Mouse (Mus musculus) intestine, postnatal 0 days (tissue): ENCODE measurements at regions not wholly inside any gene's neighbourhood (a gene's known extent, or its start where the extent isn't known, plus 50 kb on each side); places are given as distances from the start of the nearest gene placed in this dataset.

ENCODE experiments used
- ATAC-seq: fragments of 200-750 bp; cut with Nextera tagmentation; 2 replicates; pipeline ENCODE4 v1.8.0; 2017; ENCODE audit warnings: mild to moderate bottlenecking, moderate TSS enrichment, moderate library complexity
- H3K27ac ChIP-seq: fragments of 300-500 bp; sonication (generic); 2 replicates; pipeline ENCODE4 v1.5.1; 2014; ENCODE audit warnings: mild to moderate bottlenecking, low read depth, low read length, moderate library complexity
- H3K27me3 ChIP-seq: fragments of 300-500 bp; sonication (generic); replicated peaks from 2 replicates; pipeline ENCODE4 v1.6.1; 2014; ENCODE audit warnings: low read length, mixed read lengths; ENCODE audit not compliant: control insufficient read depth, insufficient read depth
- H3K36me3 ChIP-seq: fragments of 300-500 bp; sonication (generic); 2 replicates; pipeline ENCODE4 v1.6.1; 2014; ENCODE audit warnings: mild to moderate bottlenecking, moderate library complexity; ENCODE audit not compliant: control insufficient read depth, insufficient read depth
- H3K4me1 ChIP-seq: fragments of 300-500 bp; sonication (generic); replicated peaks from 2 replicates; pipeline ENCODE4 v1.6.1; 2014; ENCODE audit warnings: antibody characterized with exemption, low read length, mixed read lengths; ENCODE audit not compliant: control insufficient read depth, insufficient read depth
- H3K4me2 ChIP-seq: fragments of 300-500 bp; sonication (generic); replicated peaks from 2 replicates; pipeline ENCODE4 v1.6.1; 2014; ENCODE audit warnings: low read depth, mild to moderate bottlenecking, moderate library complexity
- H3K4me3 ChIP-seq: fragments of 300-500 bp; sonication (generic); 2 replicates; pipeline ENCODE4 v1.5.1; 2014; ENCODE audit warnings: low read depth, low read length
- H3K9ac ChIP-seq: fragments of 300-500 bp; sonication (generic); 2 replicates; pipeline ENCODE4 v1.6.1; 2014; ENCODE audit warnings: mild to moderate bottlenecking, low read depth, low read length
- H3K9me3 ChIP-seq: fragments of 300-500 bp; sonication (generic); 2 replicates; pipeline ENCODE4 v1.6.1; 2016; ENCODE audit warnings: mixed run types; ENCODE audit not compliant: control insufficient read depth
- CTCF ChIP-seq: sonication (generic); IDR thresholded peaks from 2 replicates; pipeline ENCODE4 v1.5.1; 2016; ENCODE audit warnings: low read depth, mild to moderate bottlenecking, control low read depth, antibody characterized with exemption, moderate library complexity
- WGBS: fragments of 180-500 bp; shearing (Covaris S2); extraction: QIAGEN DNeasy Blood & Tissue Kit; methylation state at CpG from one replicate; pipeline ENCODE4 v1.1.7; 2014; 5-methylcytosine and 5-hydroxymethylcytosine counted together

- WGBS, result 71% methylated on average over 1 of the region's 1 CpGs
These were observed 368.2 kb upstream of the Gli3 start for GRCm38 (mm10) chr13:15094836-15095235.

DNA sequence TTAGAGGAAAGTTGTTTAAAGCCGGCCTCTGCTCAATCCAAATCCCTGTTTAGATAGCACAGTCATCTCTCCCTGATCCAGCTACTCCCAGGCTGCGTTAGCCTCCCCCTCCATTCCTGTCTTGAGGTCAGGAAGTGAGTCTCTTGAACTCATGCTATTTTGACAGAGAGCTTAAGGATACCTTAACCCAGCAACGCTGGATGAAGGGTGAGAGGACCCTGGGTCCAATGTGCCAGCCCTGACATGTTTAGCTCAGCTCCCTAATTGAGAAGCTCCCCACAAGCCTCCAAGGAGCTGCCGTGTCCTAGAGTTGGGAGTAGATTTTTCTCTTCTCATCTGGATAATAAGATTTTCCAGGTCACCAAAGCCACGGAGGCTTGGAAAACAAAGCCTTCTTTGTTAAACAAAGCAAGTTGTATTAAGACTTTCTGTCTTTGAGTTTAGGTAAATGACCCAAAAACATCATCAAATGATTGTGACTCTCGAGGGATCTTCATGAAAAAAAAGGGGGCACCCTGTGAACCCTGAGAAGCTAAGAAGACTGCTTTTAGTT lies 355.2 kb upstream of the Gli3 start:
- Histone ChIP-seq H3K27me3 (no peaks in the 10 kb centered on the region), H3K4me1 (no peaks in the 10 kb centered on the region), H3K4me3 (no peak overlapping the region), H3K36me3 (no peaks in the 10 kb centered on the region), H3K4me2 (no peak overlapping the region), H3K9ac (no peak overlapping the region), H3K9me3 (no peaks in the 10 kb centered on the region), H3K27ac (no peak overlapping the region)
- ATAC-seq, result no peak
- WGBS, result 25% methylated on average over 6 of the region's 6 CpGs
- TF ChIP-seq CTCF, result no peak

More at GRCm38 (mm10) chr13:15094836-15095235, 368.2 kb upstream of the Gli3 start:
- H3K36me3 ChIP-seq, result no peaks in the 10 kb centered on the region
- no peak for TF ChIP-seq CTCF
- H3K9me3 ChIP-seq, result no peaks in the 10 kb centered on the region
- no peak for ATAC-seq
- H3K9ac ChIP-seq, result no peak overlapping the region
- no peak overlapping the region for H3K4me3 ChIP-seq
- H3K4me1 ChIP-seq, result no peaks in the 10 kb centered on the region
- no peaks in the 10 kb centered on the region for H3K27me3 ChIP-seq
- H3K27ac ChIP-seq, result no peak overlapping the region
- H3K4me2 ChIP-seq, result no peak overlapping the region

- no peak overlapping the region for H3K4me3 ChIP-seq
- H3K27ac ChIP-seq, result no peak overlapping the region
- H3K4me1 ChIP-seq, result no peaks in the 10 kb centered on the region
- H3K9me3 ChIP-seq, result no peaks in the 10 kb centered on the region
- H3K27me3 ChIP-seq, result no peaks in the 10 kb centered on the region
- WGBS, result 62% methylated on average over 7 of the region's 7 CpGs
- no peak overlapping the region for H3K9ac ChIP-seq
- no peaks in the 10 kb centered on the region for H3K36me3 ChIP-seq
- no peak for TF ChIP-seq CTCF
- no peak overlapping the region for H3K4me2 ChIP-seq
- no peak for ATAC-seq
These were observed 349.7 kb upstream of the Gli3 start for GRCm38 (mm10) chr13:15113383-15113782.

DNA sequence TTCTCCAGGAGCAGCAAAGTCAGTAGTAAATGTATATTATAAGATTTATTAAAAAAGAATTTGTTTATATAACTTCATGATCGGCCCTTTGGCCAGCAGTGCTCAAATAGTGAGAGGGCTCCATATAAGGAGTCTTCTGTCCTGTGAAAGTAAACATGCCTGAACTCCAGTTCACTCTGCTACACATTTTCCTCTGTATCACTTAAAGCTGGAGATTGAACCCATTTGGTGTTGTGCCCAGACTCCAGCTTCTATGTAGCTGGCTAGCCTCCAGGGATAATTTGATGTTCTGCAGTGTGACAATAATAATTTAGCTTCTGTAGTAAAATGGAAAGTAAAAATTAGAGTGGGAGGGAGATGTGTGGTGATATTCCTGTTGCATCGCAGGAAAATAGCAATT lies 332.8 kb upstream of the Gli3 start:
- Histone ChIP-seq H3K27me3 (no peaks in the 10 kb centered on the region), H3K4me2 (no peak overlapping the region), H3K4me1 (no peaks in the 10 kb centered on the region), H3K36me3 (no peaks in the 10 kb centered on the region), H3K4me3 (no peak overlapping the region), H3K27ac (no peak overlapping the region), H3K9ac (no peak overlapping the region), H3K9me3 (no peaks in the 10 kb centered on the region)
- TF ChIP-seq CTCF, result no peak
- ATAC-seq, result no peak
- WGBS, result 40% methylated on average over 2 of the region's 2 CpGs

GRCm38 (mm10) chr13:15146167-15146566 lies 316.9 kb upstream of the Gli3 start:
- 61% methylated on average over 6 of the region's 6 CpGs for WGBS
- Histone ChIP-seq H3K9ac (no peak overlapping the region), H3K4me2 (no peak overlapping the region), H3K36me3 (no peaks in the 10 kb centered on the region), H3K4me3 (no peak overlapping the region), H3K9me3 (no peaks in the 10 kb centered on the region), H3K27me3 (no peaks in the 10 kb centered on the region), H3K27ac (no peak overlapping the region), H3K4me1 (no peaks in the 10 kb centered on the region)
- no peak for ATAC-seq
- no peak for TF ChIP-seq CTCF

GRCm38 (mm10) chr13:15180898-15181297 lies 282.1 kb upstream of the Gli3 start:
- Histone ChIP-seq H3K4me1 (no peaks in the 10 kb centered on the region), H3K9ac (no peak overlapping the region), H3K4me2 (no peak overlapping the region), H3K27ac (no peak overlapping the region), H3K4me3 (no peak overlapping the region), H3K9me3 (no peaks in the 10 kb centered on the region), H3K36me3 (no peaks in the 10 kb centered on the region), H3K27me3 (no peaks in the 10 kb centered on the region)
- WGBS, result 19% methylated on average over 2 of the region's 2 CpGs
- TF ChIP-seq CTCF, result no peak
- ATAC-seq, result no peak
